Mouse (Mus musculus) gastrocnemius, postnatal 4 days (tissue): Measurements from ENCODE around the gene Haao. TPM values are rescaled to one million over a fixed set of nuclear protein-coding genes. Genes with fewer than 3 reads are reported as not detected.

ENCODE experiments used
- DNase-seq, 2 experiments: peaks; one replicate each; pipeline ENCODE4 v3.0.0; 2021 to 2022; ENCODE audit warnings: low spot score in 2 of 2, mixed read lengths in 2 of 2
- total RNA-seq, 2 experiments: library from RNA; stranded (reverse); gene quantifications; 2 replicates each; pipeline ENCODE4 v1.2.3; 2021

Gene Haao
- total RNA-seq, 2 experiments from 2014 or later = 0.54 TPM; not detected in 1

DNA sequence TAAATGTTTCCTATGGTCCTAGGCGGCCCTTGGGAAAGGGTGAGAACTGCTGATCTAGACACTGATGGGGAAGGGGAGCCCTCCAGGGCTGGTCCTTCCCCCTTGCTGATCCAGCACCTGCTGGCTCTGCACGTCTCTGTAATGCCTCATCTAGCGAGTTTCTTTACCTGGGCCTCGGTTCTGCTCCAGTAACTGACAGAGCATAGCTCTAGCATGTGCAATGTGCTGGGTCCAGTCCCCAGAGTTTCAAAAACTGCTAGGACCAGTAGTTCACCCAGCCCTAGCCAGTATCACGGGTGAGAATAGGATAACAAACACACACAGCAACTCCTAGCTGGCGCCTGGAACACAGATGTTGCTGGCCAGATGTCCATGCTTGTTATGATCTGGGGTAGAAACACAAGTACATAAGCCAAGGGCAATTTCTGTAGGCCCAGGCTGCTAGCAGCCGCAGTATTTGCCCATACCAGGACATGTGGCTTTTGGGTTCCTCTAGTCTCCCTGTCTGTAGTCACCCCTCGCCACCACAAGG is 10.0 kb downstream of the Haao start:
- no peak for DNase-seq

DNA sequence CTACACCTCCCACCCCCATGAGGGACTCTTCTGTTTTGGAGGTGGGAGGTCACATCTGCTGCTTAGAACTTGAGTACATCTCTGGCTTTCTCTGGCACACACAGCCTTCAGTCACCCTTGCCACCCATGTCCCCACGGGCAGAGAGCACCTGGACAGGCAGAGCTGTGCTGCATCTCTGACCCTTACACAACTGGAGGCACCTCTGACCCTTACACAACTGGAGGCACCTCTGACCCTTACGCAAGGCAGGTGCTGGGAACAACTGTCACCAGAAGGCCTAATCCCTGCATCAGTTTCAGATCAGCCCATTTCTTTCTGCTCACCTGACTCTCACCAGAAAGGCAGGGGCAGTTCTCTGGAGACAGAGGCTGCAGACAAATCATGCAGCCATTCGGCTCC is 11.7 kb downstream of the Haao start:
- DNase-seq = no peak

DNA sequence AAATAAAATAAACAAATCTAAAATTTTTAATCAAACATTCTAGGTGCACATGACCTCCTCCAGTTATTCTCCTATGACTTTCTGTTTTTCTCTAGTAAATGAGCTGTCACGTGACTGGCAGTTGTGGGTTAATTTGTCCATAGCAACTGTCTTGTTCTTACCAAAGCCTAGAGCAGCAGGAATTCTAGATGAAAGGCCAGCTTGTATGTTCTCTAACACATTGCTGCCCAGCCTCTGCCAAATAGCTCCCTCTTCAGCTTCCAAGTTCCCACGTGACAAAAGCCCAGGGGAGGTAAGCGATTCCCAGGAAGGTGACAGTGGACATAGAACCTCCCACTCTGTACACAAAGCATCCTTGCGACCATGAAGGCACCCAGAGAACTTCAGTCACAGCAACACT is 13.6 kb downstream of the Haao start:
- DNase-seq = no peak

DNA sequence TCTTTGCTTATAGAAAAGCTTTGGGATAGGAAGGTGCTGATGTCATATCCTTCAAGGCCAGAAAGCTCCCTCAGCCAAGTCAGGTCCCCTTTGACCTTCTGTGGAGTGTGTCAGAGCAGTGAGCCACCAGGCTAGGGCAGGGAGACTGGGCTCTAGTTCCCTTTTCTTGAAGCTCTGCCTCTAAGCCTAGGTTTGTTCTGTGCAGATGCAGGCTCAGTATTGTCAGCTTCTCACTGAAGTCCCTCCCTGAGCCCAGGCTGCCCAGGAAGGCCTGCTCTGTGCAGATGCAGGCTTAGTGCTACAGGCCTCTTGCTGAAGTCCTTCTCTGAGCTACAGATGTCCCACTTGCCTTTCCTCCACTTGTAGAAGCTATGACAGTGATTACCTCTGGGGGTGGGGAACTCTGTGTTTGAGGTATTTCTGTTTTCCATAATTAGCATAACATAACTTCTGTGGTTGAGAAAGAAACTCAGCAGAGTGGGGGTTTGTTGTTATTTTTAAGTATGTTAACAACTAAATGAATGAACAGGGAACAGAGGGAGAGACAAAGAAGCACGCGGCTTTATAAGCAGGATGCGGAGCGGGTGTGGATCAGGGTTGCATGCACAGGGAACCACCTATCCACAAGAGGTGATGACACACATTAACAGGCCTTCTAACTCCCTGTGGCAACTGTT is 17.0 kb downstream of the Haao start:
- DNase-seq = no peak

DNA sequence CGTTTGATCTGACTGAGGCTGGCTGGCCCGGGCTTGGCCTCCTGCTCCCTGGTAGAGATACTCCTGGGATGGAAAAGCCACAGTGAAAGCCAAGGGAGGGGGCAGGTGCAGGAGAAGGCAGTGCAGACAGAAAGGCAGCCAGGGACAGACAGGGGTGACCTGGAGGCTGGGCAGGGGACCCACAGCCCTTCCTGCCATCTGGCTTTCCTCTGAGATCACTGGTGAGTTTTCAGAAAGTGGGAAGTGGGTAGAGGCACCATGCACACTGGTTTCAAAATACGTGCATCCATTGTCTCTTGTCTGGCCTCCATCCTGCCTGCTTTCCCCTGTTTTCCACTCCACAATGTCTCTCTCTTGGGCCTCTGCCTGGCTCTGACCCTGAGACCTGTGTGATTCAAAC is 18.4 kb downstream of the Haao start:
- DNase-seq = no peak

DNA sequence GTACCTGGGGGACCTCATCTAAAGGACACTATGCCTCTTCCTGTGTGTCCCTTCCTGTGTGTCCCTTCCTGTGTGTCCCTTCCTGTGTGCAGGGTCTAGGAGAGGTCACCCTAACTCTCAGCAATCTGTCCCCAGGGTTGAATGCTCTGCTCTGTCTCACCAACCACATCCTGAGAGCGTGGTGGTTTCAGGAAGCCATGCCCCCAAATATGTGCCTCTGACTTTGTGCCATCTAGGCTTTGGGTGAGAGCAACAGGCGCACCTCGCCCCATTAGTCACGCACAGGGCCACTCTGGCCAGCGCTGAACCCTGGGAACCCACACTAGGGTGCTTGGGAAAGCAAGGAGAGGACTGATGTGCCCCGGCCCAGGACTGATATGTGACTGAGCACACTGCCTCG is 23.9 kb downstream of the Haao start:
- no peak for DNase-seq

DNA sequence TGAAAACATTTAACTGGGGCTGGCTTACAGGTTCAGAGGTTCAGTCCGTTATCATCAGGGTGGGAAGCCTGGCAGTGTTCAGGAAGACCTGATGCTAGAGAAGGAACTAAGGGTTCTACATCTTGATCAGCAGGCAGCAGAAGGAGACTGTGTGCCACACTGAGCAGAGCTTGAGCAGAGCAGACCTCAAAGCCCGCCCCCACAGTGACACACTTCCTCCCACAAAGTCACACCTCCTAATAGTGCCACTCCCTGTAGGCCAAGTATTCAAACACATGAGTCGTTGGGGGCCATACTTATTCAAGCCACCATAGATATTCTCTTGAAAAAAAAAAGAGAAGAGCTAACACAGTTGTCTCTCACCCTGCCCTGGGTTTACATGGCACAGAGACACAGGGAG is 25.9 kb downstream of the Haao start:
- no peak for DNase-seq

DNA sequence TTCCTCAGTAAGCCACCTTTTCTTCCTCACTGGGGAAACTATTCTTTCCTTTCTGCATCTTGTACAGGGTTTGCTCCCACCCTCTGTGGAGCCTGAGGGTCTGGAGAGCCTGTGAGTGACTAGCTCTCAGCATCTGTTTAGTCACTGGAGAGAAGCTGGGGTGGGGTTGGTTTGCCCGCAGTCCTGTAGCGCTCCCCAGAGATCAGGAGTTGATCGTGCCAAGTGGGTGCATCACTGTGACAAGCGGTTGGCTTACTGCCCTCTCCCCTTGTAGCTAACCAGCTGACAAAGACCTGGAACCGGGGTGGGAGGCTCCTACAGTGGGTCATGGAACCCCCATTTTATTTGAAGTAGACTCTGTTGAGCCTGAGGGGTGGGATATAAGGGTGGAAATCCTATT is 27.1 kb downstream of the Haao start:
- no peak for DNase-seq

DNA sequence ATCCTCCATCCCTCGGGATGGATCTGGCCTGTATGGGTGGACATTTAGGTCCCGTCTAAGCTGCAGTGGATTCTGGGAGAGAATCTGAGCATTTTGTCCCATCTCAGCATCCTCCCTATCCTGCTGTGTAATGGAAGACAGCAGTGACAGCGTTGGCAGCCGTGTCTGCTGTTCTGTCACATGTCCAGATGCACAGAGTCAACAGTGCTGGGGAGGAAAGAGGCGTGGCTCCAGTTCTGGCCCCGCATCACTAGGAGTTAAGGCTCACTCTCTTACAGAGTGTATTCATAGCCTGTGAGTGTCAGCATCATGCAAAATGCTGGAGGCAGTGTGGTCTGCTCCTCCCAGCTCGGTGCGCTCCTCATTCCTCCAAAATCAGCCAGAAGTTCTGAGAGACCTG is 28.3 kb downstream of the Haao start:
- peak in 1 of 2 experiments; percentile 39 for DNase-seq

DNA sequence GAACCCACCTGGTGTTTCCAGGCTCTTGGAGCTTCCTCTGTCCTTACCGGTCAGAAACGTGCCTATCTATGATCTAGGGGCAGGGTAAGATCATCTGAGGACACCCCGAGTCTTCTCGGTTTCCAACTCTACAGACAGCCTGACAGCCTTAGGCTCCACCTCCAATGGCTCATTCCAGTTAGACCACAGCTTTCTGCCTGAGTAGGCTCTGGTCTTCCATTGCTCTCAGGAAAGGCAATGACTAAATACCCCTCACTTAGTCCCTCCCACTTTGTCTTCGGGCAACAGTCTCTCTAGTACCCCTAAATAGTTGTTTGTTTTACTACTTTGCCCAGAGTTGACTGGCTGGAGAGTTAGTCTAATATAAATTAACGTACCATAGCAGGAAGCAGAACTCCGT is 30.8 kb downstream of the Haao start:
- DNase-seq = no peak

DNA sequence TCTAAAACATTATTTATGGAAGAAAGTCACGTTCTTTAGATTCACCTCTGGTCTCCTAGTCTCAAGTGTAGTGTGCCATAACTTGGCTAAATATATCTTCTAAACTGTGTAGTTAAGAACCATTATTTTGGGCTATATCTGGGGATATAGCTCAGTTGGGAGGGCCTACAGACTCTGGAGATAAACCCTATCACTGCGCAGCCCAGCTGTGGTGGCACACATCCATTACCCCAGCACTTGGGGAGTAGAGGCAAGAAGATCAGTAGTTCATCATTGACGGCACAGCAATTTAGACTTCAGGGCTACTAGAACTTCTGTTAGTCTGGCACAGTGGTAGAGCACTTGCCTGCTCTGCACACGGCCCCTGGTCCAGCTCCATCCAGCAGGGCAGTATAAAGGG is 34.7 kb downstream of the Haao start:
- DNase-seq = no peak

DNA sequence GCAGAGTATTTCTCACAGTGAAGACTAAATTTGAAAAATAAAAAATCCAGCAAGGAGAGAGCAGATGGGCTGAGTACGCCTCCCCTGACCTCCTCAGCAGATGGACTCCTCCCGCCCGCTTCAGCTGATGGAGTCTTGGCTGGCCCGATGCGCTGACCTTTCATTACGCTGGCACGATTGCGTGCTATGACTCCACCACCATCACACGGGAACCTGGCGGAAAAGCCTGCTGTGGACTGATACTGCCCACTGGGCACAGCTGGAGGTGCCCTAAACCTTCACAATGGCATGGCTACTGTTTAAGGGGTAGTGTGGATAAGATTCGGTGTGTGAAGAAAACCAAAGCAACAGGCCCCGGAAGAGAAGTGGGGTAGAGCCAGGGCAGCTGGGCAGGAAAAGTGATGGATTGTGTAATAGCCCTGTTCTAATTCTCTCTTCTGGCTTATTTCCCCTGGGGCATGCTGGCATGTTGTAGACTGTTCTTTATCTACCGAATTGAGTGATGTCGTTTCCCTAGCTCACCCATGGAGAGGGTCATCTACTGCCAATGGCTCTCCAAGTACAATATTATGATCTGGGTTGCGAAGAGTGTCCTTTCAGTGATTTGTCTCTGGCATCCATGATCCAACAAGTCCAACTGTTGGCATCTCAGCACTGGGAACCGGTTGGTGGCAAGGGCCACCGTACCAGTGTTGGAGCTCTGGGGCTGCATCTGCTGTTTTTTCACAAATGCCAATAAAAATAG is 35.4 kb downstream of the Haao start:
- no peak for DNase-seq

DNA sequence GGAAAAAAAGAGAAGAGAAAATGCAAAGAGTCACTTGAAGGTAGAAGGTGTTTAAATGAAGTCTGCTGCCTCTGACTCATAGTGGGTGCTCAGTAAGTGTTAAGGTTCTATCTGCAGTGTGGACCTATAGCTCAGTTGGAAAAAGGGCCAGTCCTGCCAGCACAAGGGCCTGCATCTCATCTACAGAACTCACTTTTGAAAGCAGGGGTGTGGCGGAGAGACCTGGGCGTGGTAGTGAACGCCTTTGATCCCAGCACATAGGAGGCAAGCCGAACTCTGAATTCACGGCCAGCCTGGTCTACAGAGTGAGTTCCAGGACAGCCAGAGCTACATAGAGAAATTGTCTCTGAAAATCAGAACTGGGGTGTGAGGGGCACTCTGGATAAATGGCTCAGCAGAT is 37.5 kb downstream of the Haao start:
- DNase-seq = no peak

DNA sequence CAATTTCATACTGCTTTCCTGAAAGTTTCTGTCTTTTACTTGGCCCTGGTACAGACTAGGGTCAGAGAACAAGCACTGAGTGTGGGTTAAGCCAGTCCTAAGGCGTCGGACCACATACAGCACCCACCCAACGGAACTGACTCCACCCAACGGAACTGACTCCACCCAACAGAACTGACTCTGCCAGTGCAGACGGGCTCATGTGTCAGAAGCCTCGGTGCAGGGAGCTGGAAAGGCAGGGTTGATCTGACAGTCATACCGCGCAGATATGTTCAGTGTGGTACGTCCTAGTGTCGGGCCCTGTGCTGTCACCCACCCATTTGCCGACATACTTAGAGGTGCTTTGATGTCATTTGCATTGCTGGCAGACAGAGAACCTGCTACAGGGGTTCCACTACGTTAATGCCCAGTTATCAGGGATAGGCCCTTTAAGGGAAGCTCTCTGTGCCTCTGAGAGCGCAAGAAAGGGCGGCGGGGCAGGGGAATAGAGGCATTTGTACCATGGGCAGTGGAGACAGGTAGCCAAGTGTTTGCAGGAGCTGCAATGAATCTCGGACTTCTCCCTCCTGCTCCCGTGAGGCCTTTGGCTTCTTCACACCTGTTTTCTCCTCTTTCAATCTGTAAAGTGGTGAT is 38.5 kb downstream of the Haao start:
- no peak for DNase-seq

DNA sequence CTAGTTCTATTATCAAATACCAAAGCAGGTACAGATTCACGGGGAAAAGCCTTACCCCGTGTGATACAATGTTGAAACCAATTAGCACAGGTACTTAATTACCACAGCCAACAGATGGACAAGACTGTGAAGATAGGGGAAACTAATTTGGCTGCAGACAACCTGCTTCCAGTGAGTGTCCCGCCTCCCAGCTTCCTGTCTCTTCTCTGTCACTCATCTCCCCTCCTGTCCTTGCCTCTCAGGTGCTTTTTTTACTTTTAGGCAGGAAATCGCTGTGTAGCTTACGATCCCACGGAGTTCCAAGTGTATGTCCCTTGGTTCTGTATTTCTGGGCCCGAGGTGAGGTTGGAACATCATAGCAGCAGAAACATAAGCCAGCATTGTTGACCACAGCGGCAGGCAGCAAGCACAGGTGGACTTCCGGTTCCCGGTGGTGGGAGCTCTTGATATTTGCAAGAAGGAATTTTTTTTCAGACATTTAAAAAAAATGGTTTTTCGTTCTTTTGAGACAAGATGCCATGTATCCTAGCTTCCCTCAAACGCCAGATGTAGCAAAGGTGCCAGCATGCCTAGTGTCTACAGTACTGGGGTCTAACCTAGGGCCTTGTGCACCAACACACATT is 39.2 kb downstream of the Haao start:
- DNase-seq = no peak

DNA sequence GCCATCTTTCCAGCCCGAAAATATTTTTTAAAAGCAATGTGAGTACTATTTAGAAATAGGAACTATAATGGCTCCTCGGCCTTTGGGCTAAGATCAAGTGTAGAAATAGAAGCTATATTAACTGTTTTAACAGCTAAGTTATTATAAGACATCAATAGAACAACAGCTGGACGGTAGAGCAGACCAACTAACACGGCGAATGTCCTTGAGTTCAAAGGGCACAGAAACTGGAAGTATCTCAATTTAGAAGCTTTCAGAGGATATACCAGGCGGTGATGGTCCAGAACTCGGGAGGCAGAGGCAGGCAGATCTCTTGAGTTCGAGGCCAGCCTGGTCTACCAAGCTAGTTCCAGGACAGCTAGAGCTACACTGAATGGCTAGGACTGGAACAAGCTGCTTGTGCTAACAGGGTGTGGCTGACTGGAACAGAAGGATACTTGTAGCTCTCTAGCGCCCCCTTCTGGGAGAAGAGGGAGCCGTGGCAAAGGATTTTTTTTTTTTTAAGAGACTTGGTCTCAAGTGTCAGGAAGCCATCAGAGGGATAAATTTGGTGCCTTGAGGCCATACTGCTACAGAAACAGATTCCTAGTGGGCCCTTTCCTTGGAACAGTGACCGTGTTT is 39.9 kb downstream of the Haao start:
- DNase-seq = peak in 1 of 2 experiments; percentile 58

DNA sequence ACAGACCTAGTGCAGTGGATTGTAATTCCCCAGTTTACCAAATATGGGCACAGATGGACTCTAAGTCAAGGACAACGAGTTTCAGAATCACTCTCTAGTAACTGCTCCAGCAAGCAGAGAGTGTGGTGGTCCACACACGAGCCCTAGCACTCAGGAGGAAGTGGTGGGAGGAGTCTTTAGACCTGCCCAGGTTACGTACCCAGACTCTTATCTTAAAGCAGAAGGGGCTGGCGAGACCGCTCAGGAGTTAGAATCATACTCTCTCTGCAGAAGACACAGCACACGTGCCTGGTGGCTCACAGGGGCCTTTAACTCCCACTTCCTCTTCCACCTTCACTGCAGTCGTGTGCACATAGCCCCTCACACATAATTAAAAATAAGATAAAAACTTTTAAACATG is 40.4 kb downstream of the Haao start:
- DNase-seq = no peak

DNA sequence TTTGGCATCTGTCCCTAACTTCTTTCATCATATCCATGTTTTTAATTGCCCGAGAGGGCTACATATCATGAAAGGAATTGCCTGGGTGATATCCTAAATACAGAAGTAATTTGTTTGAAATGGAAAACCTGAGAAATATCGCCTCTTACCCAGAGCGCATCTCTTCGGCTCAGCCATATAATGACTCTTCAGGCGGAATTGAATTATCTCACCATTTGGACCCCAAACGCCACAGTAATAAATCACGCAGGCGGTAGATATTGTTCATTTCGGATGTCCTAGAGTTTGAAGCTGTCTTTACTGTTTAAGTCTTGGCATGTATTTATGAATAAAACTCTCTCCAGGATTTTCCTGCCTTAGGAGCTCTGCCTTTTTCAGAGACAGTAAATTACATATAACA is 42.7 kb downstream of the Haao start:
- no peak for DNase-seq

DNA sequence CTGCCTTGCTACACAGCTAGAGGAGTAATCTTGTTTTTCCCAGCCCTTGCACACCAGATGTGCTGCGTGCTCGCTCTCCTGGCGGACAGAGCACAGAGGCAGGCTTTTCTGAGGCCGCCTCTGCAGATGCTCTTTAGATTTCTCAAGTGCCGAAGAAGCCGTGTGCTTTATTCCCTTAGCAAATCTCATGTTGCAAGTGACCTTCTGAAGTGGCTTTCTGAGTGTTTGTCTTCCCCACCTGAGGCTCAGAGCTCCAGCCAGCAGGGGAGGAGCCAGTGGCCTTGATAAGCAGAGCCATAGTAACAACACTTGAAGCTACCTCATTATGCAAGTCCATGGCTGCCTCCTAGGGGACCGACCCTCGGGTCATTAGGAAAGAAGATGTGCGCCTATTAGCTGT is 43.8 kb downstream of the Haao start:
- DNase-seq = no peak

DNA sequence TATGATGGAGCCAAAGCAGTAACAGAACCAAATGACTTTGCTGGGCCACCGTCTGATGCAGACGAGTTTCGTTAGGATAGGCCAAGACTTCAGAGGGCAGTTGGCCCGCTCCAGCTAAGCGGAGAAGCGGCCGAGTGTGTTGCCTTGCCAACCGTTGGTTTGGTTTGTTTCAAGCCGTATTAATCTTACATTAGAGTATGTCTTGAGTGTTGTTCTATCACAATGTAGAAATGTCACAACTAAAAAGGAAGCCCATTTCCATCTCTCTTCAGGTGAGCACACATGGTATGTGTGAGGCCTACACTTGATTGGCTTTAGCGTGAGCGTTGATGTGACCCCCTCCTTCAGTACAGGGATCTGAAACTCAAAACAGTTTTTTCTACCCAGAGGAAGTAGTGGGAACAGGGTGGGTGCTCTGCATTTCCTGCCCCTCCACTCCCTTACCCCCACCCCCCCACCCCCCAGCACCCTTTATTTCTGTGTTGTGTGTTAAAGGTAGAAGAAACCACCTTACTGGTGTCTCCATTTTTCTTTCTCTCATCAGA is 48.2 kb downstream of the Haao start:
- DNase-seq = no peak

DNA sequence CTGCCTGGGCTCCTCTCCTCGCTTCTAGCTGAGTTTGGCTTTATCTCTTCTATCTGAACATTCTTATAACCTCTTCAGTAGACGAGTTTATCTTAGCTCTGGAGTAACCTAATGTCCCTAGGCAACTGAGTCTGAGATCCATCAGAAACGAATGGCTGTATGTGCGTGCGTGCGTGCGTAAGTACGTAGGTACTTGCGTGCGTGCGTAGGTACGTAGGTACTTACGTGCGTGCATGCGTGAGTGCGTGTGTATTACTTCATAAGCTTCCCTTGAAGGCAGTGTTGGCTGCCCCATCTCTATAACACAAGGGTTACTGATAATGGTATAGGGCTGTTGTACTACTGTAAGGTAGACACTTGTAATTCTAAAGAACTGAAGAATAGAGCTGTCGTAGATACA is 52.6 kb downstream of the Haao start:
- DNase-seq = no peak
